Mouse (Mus musculus): ENCODE measurements at regions not wholly inside any gene's neighbourhood (a gene's known extent, or its start where the extent isn't known, plus 50 kb on each side); places are given as distances from the start of the nearest gene placed in this dataset.

DNA sequence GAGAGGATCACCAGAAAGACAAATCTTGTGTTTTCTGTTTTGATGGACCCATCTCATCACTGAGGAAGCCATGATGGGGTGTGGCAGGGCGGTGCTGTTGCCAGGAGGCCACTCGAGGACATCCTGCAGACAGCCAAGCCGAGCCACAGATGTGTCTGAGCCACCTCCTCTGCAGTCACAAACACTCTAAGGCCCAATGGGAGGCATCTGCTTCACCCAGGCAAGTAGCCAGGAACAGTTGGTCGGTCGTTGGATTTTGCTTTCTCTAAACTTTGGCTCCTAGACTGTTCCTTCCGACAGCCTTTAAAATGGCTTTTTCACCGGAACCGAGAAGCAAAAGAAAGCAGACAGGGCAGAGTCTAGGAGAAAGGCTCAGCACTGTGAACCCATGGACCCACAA is 90.5 kb downstream of the Gas1 start:
- Histone ChIP-seq H3K27ac (no peak overlapping the region), H3K4me3 (replicated peaks) (no peak overlapping the region), H3K4me2 (replicated peaks) (no peak overlapping the region), H3K9me3 (no peaks in the 10 kb centered on the region), H3K27me3 (replicated peaks) (no peaks in the 10 kb centered on the region), H3K4me1 (replicated peaks) (no peaks in the 10 kb centered on the region), H3K36me3 (no peaks in the 10 kb centered on the region), H3K9ac (no peak overlapping the region)
- 70% methylated on average over 8 of the region's 8 CpGs for WGBS
- no peak for ATAC-seq

DNA sequence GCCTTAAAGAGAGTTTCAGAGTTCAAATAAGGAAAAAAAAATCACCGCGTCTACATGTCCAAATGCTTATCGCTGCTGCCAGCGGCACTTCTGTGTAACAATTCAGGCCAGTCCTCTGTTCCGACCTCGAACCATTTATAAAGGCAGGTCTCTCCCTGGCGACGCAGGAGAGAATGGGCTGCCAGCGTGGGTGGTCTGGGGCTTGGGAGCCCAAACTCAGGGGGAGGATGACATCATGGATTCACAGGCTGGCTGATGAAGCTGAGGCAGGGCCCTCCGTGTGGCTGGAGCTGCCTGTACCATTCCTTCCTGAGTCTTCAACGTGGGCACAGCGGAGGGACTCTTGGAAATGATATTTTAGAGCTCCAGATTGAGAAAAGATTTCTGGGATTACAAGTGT is 92.2 kb downstream of the Gas1 start:
- H3K4me2 ChIP-seq (replicated peaks): peak overlapping the region; percentile 26; the same call in 1 of the 2 replicates

DNA sequence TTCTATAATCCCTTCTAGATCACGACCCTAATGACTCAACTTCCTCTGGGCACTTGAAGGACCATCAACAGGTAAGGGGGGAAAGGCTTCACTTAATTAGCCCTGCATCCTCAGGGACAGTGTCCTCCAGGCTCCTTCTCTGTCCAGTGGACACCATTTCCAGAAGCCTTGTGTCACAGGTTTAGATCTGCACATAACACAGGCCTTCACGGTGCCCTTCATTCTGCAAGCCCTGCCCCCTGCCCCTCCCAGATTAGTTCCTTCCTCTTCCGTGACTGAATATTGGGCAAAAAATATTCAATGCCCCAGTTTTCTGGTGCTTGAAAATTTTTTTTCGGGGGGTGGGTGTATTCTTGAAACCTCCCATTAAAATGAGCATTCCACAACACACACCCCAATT is 92.9 kb downstream of the Gas1 start:
- 60% methylated on average over 4 of the region's 4 CpGs for WGBS
- Histone ChIP-seq H3K4me1 (replicated peaks) (no peaks in the 10 kb centered on the region), H3K27me3 (replicated peaks) (no peaks in the 10 kb centered on the region), H3K27ac (no peak overlapping the region), H3K4me3 (replicated peaks) (no peak overlapping the region), H3K4me2 (replicated peaks) (no peak overlapping the region), H3K36me3 (no peaks in the 10 kb centered on the region), H3K9ac (no peak overlapping the region), H3K9me3 (no peaks in the 10 kb centered on the region)
- ATAC-seq: no peak

More for the DNA sequence above, 92.2 kb downstream of the Gas1 start:
- Histone ChIP-seq H3K27me3 (replicated peaks) (no peaks in the 10 kb centered on the region), H3K4me3 (replicated peaks) (no peak overlapping the region), H3K4me1 (replicated peaks) (no peaks in the 10 kb centered on the region), H3K27ac (no peak overlapping the region), H3K9ac (no peak overlapping the region), H3K36me3 (no peaks in the 10 kb centered on the region), H3K9me3 (no peaks in the 10 kb centered on the region)
- peak; percentile 45; the same call in 1 of the 2 replicates for ATAC-seq
- 26% methylated on average over 12 of the region's 12 CpGs for whole genome bisulfite sequencing

DNA sequence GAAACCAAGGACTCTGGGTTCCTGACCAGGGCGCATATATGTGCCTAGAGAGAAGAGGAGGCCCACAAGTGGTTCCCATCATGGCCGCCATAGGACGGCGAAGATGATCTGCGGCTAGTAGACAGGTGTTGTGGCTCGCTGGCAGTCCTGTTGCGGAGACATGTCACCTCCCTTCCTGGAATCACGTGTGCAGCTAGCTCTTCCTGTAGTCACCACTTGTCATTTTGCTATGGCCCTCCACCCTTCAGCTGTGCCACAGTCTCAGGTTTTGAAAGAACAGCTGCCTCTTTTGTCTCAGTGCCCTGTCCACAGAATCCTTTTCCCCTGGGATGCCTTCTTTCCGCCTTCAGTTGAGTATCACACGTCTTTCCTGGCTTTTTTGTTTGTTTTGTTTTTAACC is 97.1 kb downstream of the Gas1 start:
- Histone ChIP-seq H3K9ac (no peak overlapping the region), H3K4me1 (replicated peaks) (no peaks in the 10 kb centered on the region), H3K36me3 (no peaks in the 10 kb centered on the region), H3K4me3 (replicated peaks) (no peak overlapping the region), H3K27me3 (replicated peaks) (no peaks in the 10 kb centered on the region), H3K4me2 (replicated peaks) (no peak overlapping the region), H3K9me3 (no peaks in the 10 kb centered on the region), H3K27ac (no peak overlapping the region)
- WGBS: 85% methylated on average over 10 of the region's 10 CpGs
- no peak for ATAC-seq

DNA sequence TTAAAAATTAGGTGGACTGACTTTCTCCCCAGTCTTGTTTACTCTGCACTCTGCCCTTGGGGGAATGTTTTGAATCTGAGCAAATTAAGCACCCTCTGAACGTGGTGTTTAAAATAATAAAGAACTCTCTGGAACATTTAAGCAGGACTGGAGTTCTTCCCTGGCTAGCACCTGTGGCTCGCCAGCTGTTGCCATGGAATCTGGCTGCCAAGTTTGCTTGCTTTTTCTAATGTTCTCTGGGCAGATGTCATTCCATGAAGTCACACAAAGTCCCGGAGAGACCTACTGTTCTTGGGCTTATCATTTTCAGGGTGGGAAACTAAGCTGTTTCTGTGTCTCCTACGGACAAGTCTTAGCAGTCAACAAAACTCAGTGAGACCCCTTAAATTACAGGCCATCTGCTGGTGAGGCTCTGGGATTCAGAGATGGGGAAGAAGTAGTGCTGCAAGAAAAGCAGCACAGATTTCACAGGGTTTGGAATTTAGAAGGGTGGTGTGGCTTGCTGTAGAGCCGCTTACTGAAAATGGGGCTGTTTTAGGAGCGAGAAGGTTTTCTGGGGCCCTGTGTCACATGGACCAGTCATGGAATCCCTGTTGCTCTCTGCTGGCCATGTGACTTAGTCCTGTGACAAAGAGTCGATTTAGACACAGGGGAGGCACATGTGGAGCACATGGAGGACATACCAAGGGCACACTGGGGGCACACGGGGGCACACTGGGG is 98.7 kb downstream of the Gas1 start:
- Histone ChIP-seq H3K9ac (no peak overlapping the region), H3K9me3 (no peaks in the 10 kb centered on the region), H3K27me3 (replicated peaks) (no peaks in the 10 kb centered on the region), H3K4me3 (replicated peaks) (no peak overlapping the region), H3K4me2 (replicated peaks) (no peak overlapping the region), H3K27ac (no peak overlapping the region), H3K4me1 (replicated peaks) (no peaks in the 10 kb centered on the region), H3K36me3 (no peaks in the 10 kb centered on the region)
- no peak for ATAC-seq
- WGBS: 66% methylated on average over 8 of the region's 8 CpGs

DNA sequence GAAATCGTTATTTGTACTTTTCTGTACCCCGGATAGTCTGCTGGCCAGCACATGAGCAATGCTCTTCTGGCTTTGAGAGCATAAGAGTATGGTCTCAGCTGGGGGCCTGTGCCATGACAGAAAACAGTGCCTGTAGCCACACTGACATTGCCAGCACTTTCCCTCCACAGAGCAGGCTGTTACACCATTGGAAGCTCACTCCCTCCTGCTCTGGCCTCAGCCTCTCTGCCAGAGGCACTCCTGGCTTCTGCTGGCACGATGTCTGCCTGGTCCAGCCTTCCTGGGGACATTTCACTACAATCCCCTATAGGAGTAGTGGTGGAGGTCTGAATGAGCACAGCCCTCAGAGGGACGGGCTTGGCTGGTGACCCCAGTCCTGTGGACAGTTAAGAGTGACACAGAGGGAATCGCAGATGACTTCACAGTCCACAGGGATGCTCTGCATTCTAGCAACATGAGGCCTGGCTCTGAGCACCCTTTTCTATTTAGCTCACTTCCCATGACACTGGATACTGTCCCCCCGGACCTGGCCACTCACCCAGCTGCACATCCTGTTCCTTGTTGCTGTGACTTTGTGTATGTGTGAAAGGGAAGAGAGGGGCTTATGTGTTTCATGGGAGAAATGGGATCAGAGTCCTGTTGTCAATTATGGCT is 100.9 kb downstream of the Gas1 start:
- no peaks in the 10 kb centered on the region for H3K9me3 ChIP-seq
- no peaks in the 10 kb centered on the region for H3K36me3 ChIP-seq
- no peak overlapping the region for H3K9ac ChIP-seq
- H3K27ac ChIP-seq: no peak overlapping the region
- H3K27me3 ChIP-seq (replicated peaks): no peaks in the 10 kb centered on the region; the same call in 1 of the 2 replicates
- no peak overlapping the region for H3K4me2 ChIP-seq (replicated peaks)
- no peak for ATAC-seq
- H3K4me3 ChIP-seq (replicated peaks): no peak overlapping the region
- WGBS: 56% methylated on average over 6 of the region's 6 CpGs
- H3K4me1 ChIP-seq (replicated peaks): no peaks in the 10 kb centered on the region

DNA sequence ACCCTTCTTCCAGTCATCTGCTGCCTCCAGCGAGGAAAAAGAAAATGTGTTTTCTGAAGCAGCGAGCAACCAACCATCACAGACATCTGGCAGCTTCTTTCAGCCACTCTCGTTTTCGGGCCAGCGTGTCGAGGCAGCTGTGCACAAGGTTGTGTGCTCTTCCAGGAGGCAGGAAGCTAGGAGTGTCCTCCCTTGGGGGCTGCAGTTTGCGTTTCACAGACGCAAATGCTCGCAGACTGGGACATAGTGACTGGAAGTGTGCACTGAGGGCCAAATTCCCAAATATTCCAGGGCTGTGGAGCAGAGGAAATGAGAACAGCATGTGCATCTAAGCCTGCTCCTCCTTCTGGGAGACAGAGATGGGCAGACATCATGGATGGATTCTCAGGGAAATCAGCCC is 105.6 kb downstream of the Gas1 start:
- H3K4me2 ChIP-seq (replicated peaks): no peak overlapping the region
- no peak overlapping the region for H3K9ac ChIP-seq
- H3K4me3 ChIP-seq (replicated peaks): no peak overlapping the region

DNA sequence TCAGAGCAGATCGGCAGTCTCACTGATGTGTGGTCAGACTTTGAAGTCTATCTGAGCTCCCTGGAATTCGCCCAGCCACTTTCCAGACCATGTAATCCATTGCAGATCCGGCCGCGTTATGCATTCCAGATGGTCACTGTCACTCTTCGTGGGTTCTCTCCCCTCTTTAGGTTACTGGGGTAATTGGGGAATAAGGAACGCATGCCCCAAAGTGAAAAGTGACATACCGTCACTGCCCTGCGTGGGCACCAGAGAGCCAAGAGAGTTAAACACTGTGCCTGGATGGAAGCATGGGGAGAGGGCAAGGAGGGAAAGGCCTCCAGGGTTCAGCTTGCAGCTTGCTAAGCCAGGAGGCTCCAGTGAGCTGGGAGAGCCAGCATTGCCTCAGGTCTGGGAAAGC is 108.0 kb downstream of the Gas1 start:
- H3K9ac ChIP-seq: no peak overlapping the region
- 0 out of 2 replicates have a peak overlapping the region, but pooled peaks have one; percentile 32 for H3K27ac ChIP-seq
- peaks cover 4% of the 10 kb centered on the region; the same call in 1 of the 2 replicates for H3K4me1 ChIP-seq (replicated peaks)
- 35% methylated on average over 9 of the region's 9 CpGs for WGBS
- H3K27me3 ChIP-seq (replicated peaks): no peaks in the 10 kb centered on the region; the same call in 1 of the 2 replicates
- no peak overlapping the region for H3K4me2 ChIP-seq (replicated peaks)
- no peaks in the 10 kb centered on the region for H3K36me3 ChIP-seq
- no peak overlapping the region for H3K4me3 ChIP-seq (replicated peaks)
- peak; percentile 30; the same call in 1 of the 2 replicates for ATAC-seq
- no peaks in the 10 kb centered on the region for H3K9me3 ChIP-seq

More for the DNA sequence above, 105.6 kb downstream of the Gas1 start:
- Histone ChIP-seq H3K4me1 (replicated peaks) (peaks cover 4% of the 10 kb centered on the region; the same call in 1 of the 2 replicates), H3K27ac (0 out of 2 replicates have a peak overlapping the region, but pooled peaks have one; percentile 27), H3K27me3 (replicated peaks) (no peaks in the 10 kb centered on the region; the same call in 1 of the 2 replicates), H3K36me3 (no peaks in the 10 kb centered on the region), H3K9me3 (no peaks in the 10 kb centered on the region)
- no peak for ATAC-seq
- 56% methylated on average over 9 of the region's 9 CpGs for whole genome bisulfite sequencing

DNA sequence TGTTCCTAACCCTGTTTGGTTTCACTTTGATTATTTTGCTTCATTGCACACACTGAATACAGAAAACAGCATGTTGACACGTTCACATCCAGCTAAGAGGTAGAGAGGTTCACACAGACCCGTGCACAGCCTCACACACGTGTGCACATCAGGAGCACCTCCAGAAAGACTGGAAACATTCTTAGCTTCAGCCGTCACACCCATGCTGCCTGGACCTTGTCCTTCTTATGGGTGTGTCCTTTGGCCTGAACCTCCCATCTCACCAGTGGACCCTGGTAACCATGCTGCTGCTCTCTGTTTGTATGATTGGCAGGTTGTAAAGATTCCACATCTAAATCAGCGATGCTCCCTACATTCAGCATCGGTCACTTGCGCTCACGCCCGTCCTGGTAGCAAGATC is 109.8 kb downstream of the Gas1 start:
- Histone ChIP-seq H3K4me3 (replicated peaks) (no peak overlapping the region), H3K9ac (no peak overlapping the region), H3K27ac (no peak overlapping the region), H3K27me3 (replicated peaks) (no peaks in the 10 kb centered on the region; the same call in 1 of the 2 replicates), H3K36me3 (no peaks in the 10 kb centered on the region), H3K4me2 (replicated peaks) (no peak overlapping the region), H3K9me3 (no peaks in the 10 kb centered on the region), H3K4me1 (replicated peaks) (peaks cover 4% of the 10 kb centered on the region; the same call in 1 of the 2 replicates)
- ATAC-seq: peak; percentile 93
- WGBS: 61% methylated on average over 9 of the region's 9 CpGs

DNA sequence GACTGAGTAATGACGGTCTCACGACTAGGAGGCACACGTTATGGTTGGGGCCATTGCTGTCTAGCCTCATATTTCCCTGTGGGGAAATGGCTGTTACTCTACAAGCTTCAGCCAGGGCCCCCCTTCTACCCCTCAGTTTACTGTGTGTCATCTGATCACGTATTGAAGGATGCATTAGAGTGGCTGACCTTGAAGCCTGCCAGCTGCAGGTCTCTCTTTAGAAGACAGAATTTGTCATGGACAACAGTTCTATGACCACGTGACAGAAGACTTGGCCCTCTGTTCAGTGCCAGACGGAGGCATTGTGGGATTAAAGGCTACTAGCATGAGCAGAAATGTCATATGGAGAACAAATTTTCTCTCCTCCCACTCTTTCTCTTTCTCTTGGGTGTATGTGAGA is 115.6 kb downstream of the Gas1 start:
- Histone ChIP-seq H3K4me3 (replicated peaks) (no peak overlapping the region), H3K4me2 (replicated peaks) (no peak overlapping the region), H3K27me3 (replicated peaks) (no peaks in the 10 kb centered on the region), H3K9ac (no peak overlapping the region), H3K36me3 (no peaks in the 10 kb centered on the region), H3K9me3 (no peaks in the 10 kb centered on the region), H3K27ac (no peak overlapping the region), H3K4me1 (replicated peaks) (peaks cover 7% of the 10 kb centered on the region; the same call in 1 of the 2 replicates)
- ATAC-seq: no peak
- 78% methylated on average over 6 of the region's 6 CpGs for WGBS

DNA sequence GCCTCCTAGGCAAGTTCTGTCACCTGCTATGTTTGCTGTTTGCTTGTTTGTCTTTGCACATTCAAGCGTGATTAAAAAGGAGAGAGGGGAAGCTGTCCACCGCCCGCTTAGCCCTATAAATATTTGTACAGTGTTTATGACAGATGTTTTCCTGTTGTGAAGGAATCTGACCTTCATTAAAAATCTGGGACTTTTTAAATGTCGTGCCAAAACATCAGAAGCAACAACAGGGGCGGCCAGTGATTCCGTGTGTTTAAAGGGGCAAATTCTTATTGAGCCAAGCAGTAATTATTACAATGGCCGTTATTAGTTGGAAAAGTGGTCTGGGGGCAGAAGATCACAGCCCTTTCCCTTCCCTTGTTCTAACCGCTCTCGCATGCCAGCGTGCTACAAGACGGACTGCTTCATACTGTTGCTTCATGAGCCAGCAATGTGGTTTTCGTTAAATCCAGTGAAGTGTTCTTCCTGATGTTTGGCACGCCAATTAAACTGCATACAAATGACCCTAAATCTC is 119.3 kb downstream of the Gas1 start:
- WGBS: 33% methylated on average over 13 of the region's 13 CpGs
- no peak overlapping the region for H3K4me2 ChIP-seq (replicated peaks)
- no peak for ATAC-seq

DNA sequence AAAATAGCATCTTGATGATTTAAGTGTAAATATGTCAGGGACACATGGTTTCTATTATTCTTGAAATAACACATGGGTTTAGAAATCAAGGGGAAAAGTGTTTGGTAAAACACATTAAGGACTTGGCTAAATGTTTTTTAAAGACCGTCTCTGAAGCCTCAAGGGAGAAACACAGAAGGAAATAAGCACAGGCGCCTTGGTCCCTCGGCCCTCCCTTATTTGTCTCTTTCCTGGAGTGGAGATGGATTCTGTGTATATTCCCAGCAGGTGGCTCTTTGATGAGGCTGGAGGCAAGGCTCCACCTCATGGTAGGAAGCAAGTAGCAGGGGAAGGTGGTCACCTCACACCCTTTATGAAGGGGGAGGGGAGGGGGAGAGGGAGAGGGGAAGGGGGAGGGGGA is 122.6 kb downstream of the Gas1 start:
- no peak for ATAC-seq
- Histone ChIP-seq H3K4me3 (replicated peaks) (no peak overlapping the region), H3K27ac (no peak overlapping the region), H3K4me2 (replicated peaks) (no peak overlapping the region), H3K36me3 (no peaks in the 10 kb centered on the region), H3K9me3 (no peaks in the 10 kb centered on the region), H3K4me1 (replicated peaks) (peaks cover 7% of the 10 kb centered on the region; the same call in 1 of the 2 replicates), H3K27me3 (replicated peaks) (no peaks in the 10 kb centered on the region), H3K9ac (no peak overlapping the region)
- 49% methylated on average over 3 of the region's 3 CpGs for WGBS

More for the DNA sequence above, 119.3 kb downstream of the Gas1 start:
- Histone ChIP-seq H3K27me3 (replicated peaks) (no peaks in the 10 kb centered on the region), H3K9me3 (no peaks in the 10 kb centered on the region), H3K9ac (no peak overlapping the region), H3K4me3 (replicated peaks) (no peak overlapping the region), H3K27ac (no peak overlapping the region), H3K4me1 (replicated peaks) (peaks cover 7% of the 10 kb centered on the region; the same call in 1 of the 2 replicates), H3K36me3 (no peaks in the 10 kb centered on the region)

Measured in intestine, embryonic 15.5 days (tissue).